Mouse (Mus musculus): ENCODE data around the gene Ddx20.

DNA sequence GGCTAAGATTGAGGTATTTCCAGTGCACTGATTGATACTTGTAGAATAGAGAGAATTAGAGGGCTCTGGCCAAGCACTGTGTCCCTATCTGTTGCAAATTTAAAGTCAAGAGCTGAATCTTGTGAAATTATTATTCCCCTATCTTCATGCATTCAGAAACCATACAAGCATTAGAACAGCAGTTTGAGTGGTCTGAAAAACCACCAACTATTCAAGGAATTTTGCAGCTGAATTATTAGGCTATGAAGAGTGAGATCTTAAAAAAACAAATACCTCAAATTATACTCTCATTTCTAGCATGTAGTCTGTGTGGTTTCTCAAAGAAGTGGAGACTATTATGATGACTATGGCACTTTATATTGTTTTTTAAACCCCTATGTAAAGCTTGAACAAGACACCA, 47.9 kb upstream of the Ddx20 start:
- TF ChIP-seq CTCF (IDR thresholded peaks at IDR 0.05; ENCODE audit: control insufficient read depth, insufficient read depth, insufficient replicate concordance, low read depth, low read length), result no peak
- TF ChIP-seq POLR2A (IDR thresholded peaks at IDR 0.05; ENCODE audit: control insufficient read depth, low read depth, low read length), result no peak
